Mouse (Mus musculus): Measurements from ENCODE around the gene Tnfrsf25. TPM values are rescaled to one million over a fixed set of nuclear protein-coding genes. Genes with fewer than 3 reads are reported as not detected.

The Tnfrsf25 gene
- polyA plus RNA-seq, 1 experiment from 2014 or later, result 0.97 TPM

DNA sequence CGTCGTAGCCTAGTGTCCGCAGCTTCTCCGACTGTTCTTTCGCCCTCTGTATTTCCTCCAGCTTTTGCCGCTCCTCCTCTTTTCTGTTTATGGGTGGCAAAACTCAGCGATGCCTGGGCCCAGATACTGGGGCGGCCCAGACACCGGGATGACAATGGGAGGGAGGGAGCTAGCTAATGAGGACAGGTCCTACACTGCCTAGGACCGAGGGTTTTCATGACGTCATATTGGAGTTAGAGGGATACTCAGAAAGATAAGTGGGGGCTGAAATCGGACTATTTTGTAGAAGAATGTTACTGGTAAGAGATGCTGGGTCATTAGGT is 5.4 kb downstream of the Tnfrsf25 start:
- Histone ChIP-seq H3K9ac (ENCODE audit: low read length) (no peak overlapping the region), H3K4me3 (ENCODE audit: low read depth, low read length) (peak overlapping the region; percentile 2; the same call in 1 of the 2 replicates), H3K4me1 (replicated peaks; ENCODE audit: control insufficient read depth, insufficient read depth, low read length) (peaks cover 26% of the 10 kb centered on the region), H3K9me3 (ENCODE audit: control insufficient read depth, low read length) (no peaks in the 10 kb centered on the region), H3K27ac (ENCODE audit: low read depth) (no peak overlapping the region), H3K36me3 (ENCODE audit: control insufficient read depth, insufficient read depth, low read length) (no peaks in the 10 kb centered on the region), H3K4me2 (ENCODE audit: low read length) (peak overlapping the region; percentile 23), H3K27me3 (replicated peaks; ENCODE audit: control insufficient read depth, insufficient read depth, low read length) (peaks cover 96% of the 10 kb centered on the region)
- no peak for ATAC-seq (replicated peaks; ENCODE audit: low FRiP score, low TSS enrichment, low read depth)
- 3% methylated on average over 12 of the region's 12 CpGs for WGBS
- no peak for DNase-seq (ENCODE audit: low spot score)

DNA sequence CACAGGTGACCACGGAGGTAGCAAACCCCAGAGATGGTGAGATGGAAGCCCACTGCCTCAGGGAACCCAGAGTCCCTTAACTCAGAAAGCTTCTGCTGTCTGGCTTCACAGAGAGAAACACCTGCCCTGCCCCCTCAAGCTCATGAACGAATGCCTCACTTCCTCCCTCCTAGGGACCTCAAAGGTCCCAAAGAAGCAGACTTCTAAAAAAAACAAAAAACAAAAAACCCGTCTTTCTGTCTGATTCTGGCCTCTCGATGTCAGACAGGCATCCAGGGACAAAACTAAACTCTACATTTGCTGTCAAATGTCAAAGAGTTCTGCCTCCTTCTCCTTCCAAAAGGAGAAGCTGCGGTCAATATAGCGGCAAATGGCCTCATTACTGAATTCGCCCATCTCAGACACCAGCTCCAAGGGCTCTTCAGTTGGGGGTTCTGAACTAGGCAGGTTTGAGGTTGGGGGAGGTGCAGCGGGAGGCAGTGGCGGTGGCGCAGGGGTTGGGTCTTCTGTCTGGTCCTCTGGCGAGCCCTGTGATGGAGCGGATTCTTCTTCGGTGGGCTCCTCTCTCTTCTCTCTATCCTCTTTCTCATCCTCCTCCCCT is 8.7 kb downstream of the Tnfrsf25 start:
- peaks cover 100% of the 10 kb centered on the region for H3K27me3 ChIP-seq (replicated peaks; ENCODE audit: control insufficient read depth, insufficient read depth, low read length)
- H3K4me1 ChIP-seq (replicated peaks; ENCODE audit: control insufficient read depth, insufficient read depth, low read length), result peaks cover 23% of the 10 kb centered on the region; the same call in 1 of the 2 replicates
- H3K27ac ChIP-seq (ENCODE audit: low read depth), result no peak overlapping the region
- WGBS, result 32% methylated on average over 13 of the region's 13 CpGs
- no peak overlapping the region for H3K9ac ChIP-seq (ENCODE audit: low read length)
- H3K9me3 ChIP-seq (ENCODE audit: control insufficient read depth, low read length), result no peaks in the 10 kb centered on the region
- no peak for ATAC-seq (replicated peaks; ENCODE audit: low FRiP score, low TSS enrichment, low read depth)
- no peaks in the 10 kb centered on the region for H3K36me3 ChIP-seq (ENCODE audit: control insufficient read depth, insufficient read depth, low read length)
- H3K4me3 ChIP-seq (ENCODE audit: low read depth, low read length), result no peak overlapping the region
- no peak overlapping the region for H3K4me2 ChIP-seq (ENCODE audit: low read length)
- DNase-seq (ENCODE audit: low spot score), result no peak

DNA sequence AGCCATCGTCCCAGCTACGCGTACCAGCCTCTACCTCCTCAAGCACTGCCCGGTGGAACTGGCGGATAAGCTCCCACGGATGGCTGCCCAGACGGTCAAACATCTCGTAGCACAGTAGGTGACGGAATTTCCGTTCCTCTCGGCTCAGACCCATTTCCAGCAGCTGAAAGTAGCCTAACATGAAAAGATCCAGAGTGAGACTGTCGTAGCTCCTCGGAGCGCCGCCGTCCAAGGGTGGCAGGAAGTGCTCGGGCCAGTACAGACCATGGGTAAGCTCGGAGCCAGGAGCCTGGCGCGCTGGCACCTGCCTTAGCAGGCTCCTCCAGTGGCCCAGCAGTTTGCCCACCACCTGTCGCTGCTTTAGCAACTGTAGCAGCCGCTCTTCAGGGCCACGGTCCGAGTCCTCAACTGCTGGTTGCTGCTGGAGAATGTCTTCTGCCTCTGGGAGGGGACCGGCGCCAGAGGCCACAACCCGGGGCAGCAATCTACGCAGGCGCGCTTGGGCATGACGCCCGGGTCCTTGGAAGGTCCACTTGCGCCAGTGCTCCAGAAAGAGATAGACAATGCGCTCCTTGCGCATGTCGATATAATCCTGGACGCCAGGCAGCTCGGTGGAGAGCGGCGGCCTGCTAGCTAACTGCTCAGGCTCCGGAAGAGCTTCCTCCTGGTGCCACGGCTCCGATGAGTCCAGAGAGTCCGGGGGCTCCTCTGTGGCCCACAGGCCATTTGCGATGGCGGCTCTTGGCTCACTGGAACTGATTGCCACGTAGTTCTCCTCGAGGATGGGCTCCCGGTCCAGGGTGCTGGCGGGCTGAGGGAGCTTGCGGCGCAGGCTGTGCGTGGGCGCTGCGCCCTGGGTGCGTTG is 9.7 kb downstream of the Tnfrsf25 start:
- no peak for DNase-seq (ENCODE audit: low spot score)

DNA sequence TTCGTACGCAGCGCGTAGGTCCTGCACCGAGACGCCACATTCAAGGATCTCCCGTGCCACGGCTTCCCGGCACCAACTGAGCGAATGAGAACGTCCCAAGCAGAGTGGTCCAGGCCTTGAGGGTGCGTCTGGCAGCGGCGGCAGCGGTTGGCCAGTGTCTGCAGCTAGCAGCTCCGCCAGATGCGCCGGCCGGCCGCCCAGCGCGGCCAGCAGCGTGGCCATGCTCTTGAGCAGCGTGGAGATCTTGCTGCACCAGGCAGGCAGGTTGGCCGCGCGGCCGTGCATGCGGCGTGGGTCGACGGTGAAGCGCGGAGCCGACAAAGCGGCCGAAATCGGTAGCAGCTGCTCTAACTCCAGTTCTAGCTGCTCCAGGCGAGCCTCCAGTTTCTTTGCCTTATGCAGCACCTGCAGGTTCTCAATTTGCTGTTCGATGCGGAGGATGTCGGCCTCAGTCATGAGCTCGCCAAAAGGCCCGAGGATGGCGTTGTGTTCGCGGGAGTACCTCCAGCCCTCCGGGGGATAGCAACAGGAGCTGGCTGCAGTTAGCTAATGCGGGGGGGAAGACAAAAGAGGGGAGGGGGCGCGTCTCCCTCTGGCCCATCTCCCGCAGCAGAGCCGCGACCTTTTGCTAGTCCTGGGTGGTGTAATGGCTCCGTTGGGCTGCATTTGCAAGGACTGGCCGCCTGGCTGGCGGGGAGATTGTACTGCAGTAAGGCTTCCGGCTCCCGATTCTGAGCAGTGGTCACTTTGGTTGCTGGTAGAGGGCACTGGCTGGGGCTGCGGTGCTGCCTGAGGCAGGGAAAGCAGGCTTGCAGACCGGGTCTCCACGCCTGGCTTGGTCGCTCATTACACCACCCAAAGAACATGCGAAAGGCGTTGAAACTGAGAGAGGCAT is 10.5 kb downstream of the Tnfrsf25 start:
- no peaks in the 10 kb centered on the region for H3K36me3 ChIP-seq (ENCODE audit: control insufficient read depth, insufficient read depth, low read length)
- H3K9ac ChIP-seq (ENCODE audit: low read length), result no peak overlapping the region
- peak; percentile 61 for DNase-seq (ENCODE audit: low spot score)
- no peaks in the 10 kb centered on the region for H3K9me3 ChIP-seq (ENCODE audit: control insufficient read depth, low read length)
- ATAC-seq (replicated peaks; ENCODE audit: low FRiP score, low TSS enrichment, low read depth), result no peak
- H3K4me1 ChIP-seq (replicated peaks; ENCODE audit: control insufficient read depth, insufficient read depth, low read length), result peaks cover 11% of the 10 kb centered on the region
- no peak overlapping the region for H3K27ac ChIP-seq (ENCODE audit: low read depth)
- H3K27me3 ChIP-seq (replicated peaks; ENCODE audit: control insufficient read depth, insufficient read depth, low read length), result peaks cover 100% of the 10 kb centered on the region
- 20% methylated on average over 65 of the region's 65 CpGs for WGBS
- peak overlapping the region; percentile 20 for H3K4me2 ChIP-seq (ENCODE audit: low read length)
- H3K4me3 ChIP-seq (ENCODE audit: low read depth, low read length), result peak overlapping the region; percentile 13; the same call in 1 of the 2 replicates

More for the DNA sequence above, 9.7 kb downstream of the Tnfrsf25 start:
- Histone ChIP-seq H3K27ac (ENCODE audit: low read depth) (no peak overlapping the region), H3K27me3 (replicated peaks; ENCODE audit: control insufficient read depth, insufficient read depth, low read length) (peaks cover 100% of the 10 kb centered on the region), H3K4me3 (ENCODE audit: low read depth, low read length) (peak overlapping the region; percentile 13; the same call in 1 of the 2 replicates), H3K4me1 (replicated peaks; ENCODE audit: control insufficient read depth, insufficient read depth, low read length) (peaks cover 15% of the 10 kb centered on the region; the same call in 1 of the 2 replicates), H3K36me3 (ENCODE audit: control insufficient read depth, insufficient read depth, low read length) (no peaks in the 10 kb centered on the region), H3K4me2 (ENCODE audit: low read length) (peak overlapping the region; percentile 3; the same call in 1 of the 2 replicates), H3K9me3 (ENCODE audit: control insufficient read depth, low read length) (no peaks in the 10 kb centered on the region), H3K9ac (ENCODE audit: low read length) (no peak overlapping the region)
- 23% methylated on average over 56 of the region's 56 CpGs for WGBS
- no peak for ATAC-seq (replicated peaks; ENCODE audit: low FRiP score, low TSS enrichment, low read depth)

DNA sequence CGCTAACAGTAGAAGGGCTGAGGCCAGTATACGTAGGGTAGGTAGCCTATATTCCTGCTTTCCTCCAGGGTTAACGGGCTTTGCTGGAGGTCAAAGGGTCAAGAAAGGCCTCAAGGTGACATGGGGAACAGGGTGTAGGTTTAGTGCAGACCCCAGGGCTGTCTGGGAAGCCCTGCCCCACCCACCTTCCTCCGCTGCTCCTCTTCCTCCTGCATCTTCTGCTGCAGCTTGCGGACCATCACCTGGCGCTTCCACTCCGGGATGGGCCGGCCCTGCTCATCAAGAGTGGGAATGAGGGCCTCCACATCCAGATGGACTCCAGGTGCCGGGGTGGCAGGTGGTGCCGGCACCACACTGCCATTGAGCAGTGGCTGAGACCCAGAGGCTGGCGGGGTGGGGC is 12.2 kb downstream of the Tnfrsf25 start:
- peaks cover 15% of the 10 kb centered on the region for H3K4me1 ChIP-seq (replicated peaks; ENCODE audit: control insufficient read depth, insufficient read depth, low read length)
- H3K9ac ChIP-seq (ENCODE audit: low read length), result no peak overlapping the region
- no peak overlapping the region for H3K27ac ChIP-seq (ENCODE audit: low read depth)
- 87% methylated on average over 11 of the region's 11 CpGs for WGBS
- DNase-seq (ENCODE audit: low spot score), result no peak
- H3K4me2 ChIP-seq (ENCODE audit: low read length), result no peak overlapping the region
- no peak for ATAC-seq (replicated peaks; ENCODE audit: low FRiP score, low TSS enrichment, low read depth)
- H3K4me3 ChIP-seq (ENCODE audit: low read depth, low read length), result no peak overlapping the region
- H3K36me3 ChIP-seq (ENCODE audit: control insufficient read depth, insufficient read depth, low read length), result no peaks in the 10 kb centered on the region
- peaks cover 99% of the 10 kb centered on the region for H3K27me3 ChIP-seq (replicated peaks; ENCODE audit: control insufficient read depth, insufficient read depth, low read length)
- H3K9me3 ChIP-seq (ENCODE audit: control insufficient read depth, low read length), result no peaks in the 10 kb centered on the region

DNA sequence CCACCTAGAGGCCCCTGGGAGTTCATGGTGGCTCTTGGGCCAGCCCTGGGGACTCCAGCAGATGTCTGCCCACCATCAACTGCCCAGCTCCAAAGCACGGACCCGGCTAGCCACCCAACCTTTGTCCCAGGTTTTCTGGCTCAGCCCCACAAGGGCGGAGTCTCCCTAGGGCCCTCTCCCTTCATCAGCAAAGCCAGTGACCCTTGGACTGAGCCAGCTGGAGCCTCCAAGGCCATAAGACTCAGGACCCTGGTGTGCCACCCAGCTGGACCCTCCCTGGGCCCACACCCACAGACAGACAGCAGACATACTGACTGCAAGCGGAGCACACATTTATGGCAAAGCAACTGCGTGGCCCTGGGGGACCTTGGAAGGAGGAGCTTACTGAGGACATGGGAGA is 13.1 kb downstream of the Tnfrsf25 start:
- no peak overlapping the region for H3K27ac ChIP-seq (ENCODE audit: low read depth)
- WGBS, result 48% methylated on average over 5 of the region's 5 CpGs
- H3K4me2 ChIP-seq (ENCODE audit: low read length), result no peak overlapping the region
- DNase-seq (ENCODE audit: low spot score) (peak; percentile 53), ATAC-seq (replicated peaks; ENCODE audit: low FRiP score, low TSS enrichment, low read depth) (no peak)
- H3K4me1 ChIP-seq (replicated peaks; ENCODE audit: control insufficient read depth, insufficient read depth, low read length), result peaks cover 15% of the 10 kb centered on the region
- H3K36me3 ChIP-seq (ENCODE audit: control insufficient read depth, insufficient read depth, low read length), result no peaks in the 10 kb centered on the region
- no peak overlapping the region for H3K4me3 ChIP-seq (ENCODE audit: low read depth, low read length)
- no peaks in the 10 kb centered on the region for H3K9me3 ChIP-seq (ENCODE audit: control insufficient read depth, low read length)
- H3K9ac ChIP-seq (ENCODE audit: low read length), result no peak overlapping the region
- H3K27me3 ChIP-seq (replicated peaks; ENCODE audit: control insufficient read depth, insufficient read depth, low read length), result peaks cover 99% of the 10 kb centered on the region

DNA sequence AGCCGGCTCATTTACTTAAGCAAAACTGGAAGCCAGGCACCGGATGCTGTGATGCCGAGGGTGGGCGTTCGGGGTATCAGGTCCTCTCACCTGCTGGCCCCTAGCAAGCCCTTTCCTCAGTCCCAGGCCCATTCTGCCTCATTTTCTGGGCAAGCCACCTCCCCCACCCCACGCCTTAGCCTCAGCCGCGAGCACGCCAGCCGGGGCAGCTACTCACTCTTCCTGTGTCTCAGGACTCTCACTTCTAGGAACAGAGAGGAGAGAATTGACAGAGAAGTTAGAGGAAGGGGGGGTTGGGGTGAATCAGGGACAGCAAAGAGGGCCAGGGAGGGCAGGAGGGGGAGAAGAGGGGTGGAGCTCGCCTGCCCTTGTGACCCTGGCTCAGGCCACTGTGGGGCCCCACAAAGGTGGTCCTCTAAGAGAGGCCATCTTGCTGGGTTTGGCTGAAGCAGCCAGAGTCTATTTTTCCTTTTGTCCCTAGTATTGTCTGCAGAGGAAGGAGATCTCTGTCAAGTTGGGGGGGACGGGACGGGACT is 13.7 kb downstream of the Tnfrsf25 start:
- Histone ChIP-seq H3K27me3 (replicated peaks; ENCODE audit: control insufficient read depth, insufficient read depth, low read length) (peaks cover 98% of the 10 kb centered on the region), H3K9ac (ENCODE audit: low read length) (no peak overlapping the region), H3K9me3 (ENCODE audit: control insufficient read depth, low read length) (no peaks in the 10 kb centered on the region), H3K4me1 (replicated peaks; ENCODE audit: control insufficient read depth, insufficient read depth, low read length) (peaks cover 15% of the 10 kb centered on the region), H3K4me3 (ENCODE audit: low read depth, low read length) (no peak overlapping the region), H3K27ac (ENCODE audit: low read depth) (no peak overlapping the region), H3K4me2 (ENCODE audit: low read length) (no peak overlapping the region), H3K36me3 (ENCODE audit: control insufficient read depth, insufficient read depth, low read length) (no peaks in the 10 kb centered on the region)
- DNase-seq (ENCODE audit: low spot score) (no peak), ATAC-seq (replicated peaks; ENCODE audit: low FRiP score, low TSS enrichment, low read depth) (no peak)
- WGBS, result 31% methylated on average over 13 of the region's 13 CpGs

All from intestine, embryonic 14.5 days (tissue).